Mouse (Mus musculus): ENCODE measurements around the gene Col25a1.

- TF ChIP-seq POLR2A (IDR thresholded peaks at IDR 0.05; ENCODE audit: insufficient read depth, low read length): no peak
- TF ChIP-seq CTCF (IDR thresholded peaks at IDR 0.05; ENCODE audit: low read depth, low read length): no peak
- TF ChIP-seq EP300 (IDR thresholded peaks at IDR 0.05; ENCODE audit: insufficient read depth, low read depth, low read length): no peak
Measured at GRCm38 (mm10) chr3:130237852-130238251, 106.6 kb downstream of the Col25a1 start.

Measured in ES-Bruce4 (cell line).